Mouse (Mus musculus) thymus, postnatal 36 days (tissue): Measurements from ENCODE around the gene H2al1d.
"Not testable (repeated sequence)": the region's sequence is repeated elsewhere in the genome, so short reads cannot be mapped to it uniquely, and the experiment has no call there.

ENCODE experiments used
- DNase-seq, 2 experiments: peaks; one replicate each; pipeline ENCODE4 v3.0.0; 2022; ENCODE audit warnings: mixed read lengths in 2 of 2

H2al1d gene

DNA sequence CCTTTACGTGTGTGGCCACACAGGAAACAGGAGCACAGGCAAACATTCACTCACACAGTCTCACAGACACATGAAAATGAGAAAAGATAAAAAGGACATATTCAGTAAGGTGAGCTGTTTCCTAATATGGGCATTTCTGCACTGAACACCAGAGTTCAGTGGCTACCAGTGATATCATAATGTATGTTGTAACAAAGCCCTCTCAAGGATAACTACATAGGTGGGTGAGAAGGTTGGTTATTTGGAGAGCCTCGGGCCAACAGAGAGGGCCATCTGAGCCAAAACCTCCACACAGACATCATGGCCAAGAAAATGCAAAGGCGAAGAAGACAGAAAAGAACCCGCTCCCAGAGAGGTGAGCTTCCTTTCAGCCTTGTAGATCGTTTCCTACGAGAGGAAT, at the start of gene H2al1d:
Gene H2al1d (plus strand): TSS at position 301 of the 400 bp plus-strand sequence.
- DNase-seq: not testable (repeated sequence)

GRCm38 (mm10) chrX:11264918-11265317, 43.7 kb upstream of the H2al1d start:
- DNase-seq: no peak

DNA sequence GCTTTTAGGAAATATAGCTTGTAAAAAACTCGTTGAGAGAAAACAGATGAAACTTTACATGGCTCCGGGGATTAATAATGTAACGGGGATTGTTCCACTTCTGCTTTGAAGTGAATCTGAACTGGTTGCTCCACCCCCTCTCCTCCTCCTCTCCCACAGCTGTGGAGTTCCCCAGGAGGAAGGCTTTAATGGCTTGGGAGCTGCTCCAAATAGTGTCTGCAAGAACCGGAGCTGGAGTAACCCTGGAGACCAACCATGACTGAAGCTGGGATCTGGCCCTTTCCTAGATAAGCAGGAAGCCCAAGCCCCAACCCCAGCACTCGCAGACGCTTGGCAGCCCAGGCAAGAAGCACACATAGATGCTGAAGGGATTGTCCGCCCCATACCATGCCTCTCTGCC, 40.8 kb upstream of the H2al1d start:
- DNase-seq: no peak

DNA sequence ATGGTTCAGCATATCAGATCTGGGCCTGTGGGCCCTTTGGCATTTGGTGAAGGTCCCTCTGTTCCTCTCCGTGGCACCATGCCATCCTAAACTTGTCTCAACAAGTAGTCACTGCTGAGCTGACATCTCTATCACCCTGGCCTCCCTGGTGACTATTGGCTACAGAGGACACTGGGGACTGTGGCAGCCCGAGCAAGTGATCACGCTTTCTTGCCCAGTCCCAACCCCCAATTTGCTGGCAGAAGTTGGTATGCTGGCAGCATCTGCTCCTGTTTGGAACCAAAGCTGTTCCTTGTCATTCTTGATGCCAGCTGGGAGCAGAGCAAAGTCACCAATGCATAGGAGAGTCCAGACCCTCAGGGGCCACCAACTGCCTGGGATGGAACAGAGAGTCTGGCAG, 39.5 kb upstream of the H2al1d start:
- DNase-seq: no peak

GRCm38 (mm10) chrX:11273190-11273589, 35.4 kb upstream of the H2al1d start:
- no peak for DNase-seq

DNA sequence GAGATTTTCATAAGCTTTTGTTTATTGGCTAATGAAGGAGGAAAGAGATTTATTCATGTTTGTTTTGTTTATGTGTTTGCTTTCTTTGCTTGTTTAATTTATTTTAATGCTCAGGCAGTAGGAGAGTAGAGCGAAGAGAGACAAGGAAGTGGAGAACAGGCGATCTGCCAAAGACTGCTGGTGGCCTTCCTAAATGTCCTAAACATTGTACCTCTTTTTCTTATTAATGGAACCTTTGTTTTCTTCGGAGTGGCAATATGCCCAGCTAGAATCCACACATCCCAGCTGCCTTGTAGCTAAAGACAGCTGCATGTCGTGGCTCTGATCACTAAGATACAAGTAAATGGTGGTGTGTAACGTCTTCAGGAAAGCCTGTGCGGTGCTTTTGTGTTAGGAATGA, 31.5 kb upstream of the H2al1d start:
- no peak for DNase-seq

GRCm38 (mm10) chrX:11280741-11281140, 27.9 kb upstream of the H2al1d start:
- DNase-seq: no peak

GRCm38 (mm10) chrX:11288306-11288882, 20.2 kb upstream of the H2al1d start:
- DNase-seq: no peak

- no peak for DNase-seq
These were observed 19.4 kb upstream of the H2al1d start for GRCm38 (mm10) chrX:11289244-11289643.

DNA sequence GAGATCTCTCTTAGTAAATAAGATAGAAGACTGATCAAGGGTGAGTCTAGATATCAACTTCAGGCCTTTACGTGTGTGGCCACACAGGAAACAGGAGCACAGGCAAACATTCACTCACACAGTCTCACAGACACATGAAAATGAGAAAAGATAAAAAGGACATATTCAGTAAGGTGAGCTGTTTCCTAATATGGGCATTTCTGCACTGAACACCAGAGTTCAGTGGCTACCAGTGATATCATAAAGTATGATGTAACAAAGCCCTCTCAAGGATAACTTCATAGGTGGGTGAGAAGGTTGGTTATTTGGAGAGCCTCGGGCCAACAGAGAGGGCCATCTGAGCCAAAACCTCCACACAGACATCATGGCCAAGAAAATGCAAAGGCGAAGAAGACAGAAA, 9.7 kb upstream of the H2al1d start, which contains the start of gene H2al1a:
Gene H2al1a (plus strand): TSS at position 301 of the 400 bp plus-strand sequence.
- not testable (repeated sequence) for DNase-seq

- not testable (repeated sequence) for DNase-seq
These were observed 6.5 kb upstream of the H2al1d start, which contains the start of gene H2al1b for GRCm38 (mm10) chrX:11302132-11302531. H2al1b (plus strand) TSS chrX:11302432.

- not testable (repeated sequence) for DNase-seq
These were observed 3.3 kb upstream of the H2al1d start, which contains the start of gene H2al1c for GRCm38 (mm10) chrX:11305355-11305754. H2al1c (plus strand) TSS chrX:11305655.

GRCm38 (mm10) chrX:11311634-11312033, 3.0 kb downstream of the H2al1d start, which contains the start of gene H2al1e:
H2al1e (plus strand) TSS chrX:11311934.
- DNase-seq: not testable (repeated sequence)

DNA sequence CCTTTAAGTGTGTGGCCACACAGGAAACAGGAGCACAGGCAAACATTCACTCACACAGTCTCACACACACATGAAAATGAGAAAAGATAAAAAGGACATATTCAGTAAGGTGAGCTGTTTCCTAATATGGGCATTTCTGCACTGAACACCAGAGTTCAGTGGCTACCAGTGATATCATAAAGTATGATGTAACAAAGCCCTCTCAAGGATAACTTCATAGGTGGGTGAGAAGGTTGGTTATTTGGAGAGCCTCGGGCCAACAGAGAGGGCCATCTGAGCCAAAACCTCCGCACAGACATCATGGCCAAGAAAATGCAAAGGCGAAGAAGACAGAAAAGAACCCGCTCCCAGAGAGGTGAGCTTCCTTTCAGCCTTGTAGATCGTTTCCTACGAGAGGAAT, 6.2 kb downstream of the H2al1d start, which contains the start of gene H2al1f:
Gene H2al1f (plus strand): TSS at position 301 of the 400 bp plus-strand sequence.
- not testable (repeated sequence) for DNase-seq

- not testable (repeated sequence) for DNase-seq
These were observed 9.3 kb downstream of the H2al1d start, which contains the start of gene H2al1g for GRCm38 (mm10) chrX:11317956-11318355. H2al1g (plus strand) TSS chrX:11318256.

- DNase-seq: not testable (repeated sequence)
These were observed 12.6 kb downstream of the H2al1d start, which contains the start of gene H2al1h for GRCm38 (mm10) chrX:11321192-11321591. H2al1h (plus strand) TSS chrX:11321492.

DNA sequence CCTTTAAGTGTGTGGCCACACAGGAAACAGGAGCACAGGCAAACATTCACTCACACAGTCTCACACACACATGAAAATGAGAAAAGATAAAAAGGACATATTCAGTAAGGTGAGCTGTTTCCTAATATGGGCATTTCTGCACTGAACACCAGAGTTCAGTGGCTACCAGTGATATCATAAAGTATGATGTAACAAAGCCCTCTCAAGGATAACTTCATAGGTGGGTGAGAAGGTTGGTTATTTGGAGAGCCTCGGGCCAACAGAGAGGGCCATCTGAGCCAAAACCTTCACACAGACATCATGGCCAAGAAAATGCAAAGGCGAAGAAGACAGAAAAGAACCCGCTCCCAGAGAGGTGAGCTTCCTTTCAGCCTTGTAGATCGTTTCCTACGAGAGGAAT, 15.7 kb downstream of the H2al1d start, which contains the start of gene H2al1i:
Gene H2al1i (plus strand): TSS at position 301 of the 400 bp plus-strand sequence.
- not testable (repeated sequence) for DNase-seq

- DNase-seq: not testable (repeated sequence)
These were observed 18.9 kb downstream of the H2al1d start, which contains the start of gene H2al1j for GRCm38 (mm10) chrX:11327522-11327921. H2al1j (plus strand) TSS chrX:11327822.

GRCm38 (mm10) chrX:11345762-11346161, 37.1 kb downstream of the H2al1d start:
- DNase-seq: no peak

GRCm38 (mm10) chrX:11346756-11347155, 38.1 kb downstream of the H2al1d start:
- no peak for DNase-seq
